Mouse (Mus musculus): Measurements from ENCODE around the gene Clasp1.
"Not testable (repeated sequence)": the region's sequence is repeated elsewhere in the genome, so short reads cannot be mapped to it uniquely, and the experiment has no call there.

DNA sequence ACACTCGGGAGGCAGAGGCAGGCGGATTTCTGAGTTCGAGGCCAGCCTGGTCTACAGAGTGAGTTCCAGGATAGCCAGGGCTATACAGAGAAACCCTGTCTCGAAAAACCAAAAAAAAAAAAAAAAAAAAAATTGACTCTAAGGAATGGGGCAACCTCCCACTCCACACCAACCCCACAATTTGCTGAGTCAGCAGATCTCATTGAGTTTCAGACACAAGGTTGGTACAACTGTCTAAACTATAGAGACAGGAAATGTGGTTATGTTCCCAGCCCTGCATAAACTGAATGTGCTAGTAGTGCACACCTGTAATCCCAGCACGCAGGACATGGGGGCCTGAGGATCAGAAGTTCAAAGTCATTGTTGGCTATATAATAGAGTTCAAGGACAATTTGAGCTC lies 232.2 kb downstream of the Clasp1 start:
- not testable (repeated sequence) for TF ChIP-seq CTCF (conservative IDR thresholded peaks at IDR 0.05; ENCODE audit: insufficient read depth, insufficient read length, low read depth, low read length); POLR2A (IDR thresholded peaks at IDR 0.05; ENCODE audit: low read depth, low read length)
